Mouse (Mus musculus): ENCODE results near the gene Ccnl1.

Ccnl1 gene

GRCm38 (mm10) chr3:65959416-65960001, 1.5 kb upstream of the Ccnl1 start:
- no peak for DNase-seq (ENCODE audit: low read depth, low spot score)

GRCm38 (mm10) chr3:65958840-65959185, 764 bp upstream of the Ccnl1 start:
- no peak for DNase-seq (ENCODE audit: low read depth, low spot score)

- no peak for DNase-seq (ENCODE audit: low read depth, low spot score)
These were observed 563 bp downstream of the Ccnl1 start for GRCm38 (mm10) chr3:65957271-65958101.

GRCm38 (mm10) chr3:65954499-65955391, 3.3 kb downstream of the Ccnl1 start:
- no peak for DNase-seq (ENCODE audit: low read depth, low spot score)

DNA sequence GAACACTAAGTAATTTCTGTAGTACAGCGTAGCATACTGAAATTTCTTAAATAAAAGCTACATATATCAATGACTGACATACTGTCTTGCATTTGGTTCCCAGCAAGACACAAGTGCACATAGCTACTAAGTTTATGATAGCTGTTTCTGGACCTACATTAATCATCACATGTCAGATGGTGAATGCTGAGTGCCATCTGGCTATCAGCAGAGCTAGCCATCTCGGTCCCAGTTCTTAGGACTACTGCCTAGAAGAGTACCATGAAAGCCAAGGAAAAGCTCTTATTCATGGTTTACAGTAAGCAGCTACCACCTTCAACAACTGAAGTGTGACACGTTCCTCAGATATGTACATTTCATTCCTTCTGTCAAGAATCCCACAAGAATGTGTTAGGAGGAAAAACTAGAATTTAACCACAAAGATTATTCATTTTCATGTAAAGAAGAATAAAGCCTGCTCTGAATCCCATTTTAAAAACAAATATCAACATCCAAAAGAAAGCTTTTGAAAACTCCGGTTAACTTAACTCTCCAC, 7.2 kb downstream of the Ccnl1 start:
- DNase-seq (ENCODE audit: low read depth, low spot score) = no peak

DNA sequence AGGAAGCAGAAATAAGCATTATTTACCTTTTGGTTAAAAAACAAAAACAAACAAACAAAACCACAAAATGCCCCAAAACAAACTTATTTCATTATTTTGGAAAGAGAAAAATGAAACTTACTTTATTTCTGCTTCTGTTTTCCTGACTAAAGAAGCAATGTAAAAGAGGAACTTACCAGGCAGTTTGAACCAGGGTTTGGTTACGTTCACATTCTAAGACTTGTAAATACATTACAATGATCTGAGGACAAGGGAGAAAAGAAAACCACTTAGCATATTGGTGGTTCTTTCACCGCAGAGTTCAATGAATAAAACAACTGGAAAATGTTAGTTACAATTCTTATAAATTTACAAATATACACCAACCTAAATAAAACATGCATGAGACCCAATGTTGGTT, 7.7 kb downstream of the Ccnl1 start:
- no peak for DNase-seq (ENCODE audit: low read depth, low spot score)

GRCm38 (mm10) chr3:65945277-65945932, 12.6 kb downstream of the Ccnl1 start:
- no peak for DNase-seq (ENCODE audit: low read depth, low spot score)

DNA sequence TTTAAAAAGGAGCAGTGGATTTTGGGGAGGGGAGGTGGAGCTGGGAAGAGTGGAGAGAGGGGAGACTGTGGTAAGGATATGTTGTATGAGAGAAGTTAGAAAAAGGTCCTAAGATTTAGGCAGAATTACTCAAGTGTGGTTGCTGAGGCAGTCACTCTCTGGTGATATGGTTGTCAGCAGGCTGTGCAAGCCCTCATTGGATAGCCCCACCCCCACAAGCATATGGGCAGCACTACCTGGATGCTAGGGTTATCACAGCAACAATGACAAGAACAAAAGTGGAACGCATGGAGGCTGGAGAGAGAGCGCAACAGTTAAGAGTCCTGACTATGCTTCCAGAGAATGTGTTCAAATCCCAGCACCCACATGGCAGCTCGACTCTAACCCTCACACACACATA, 13.3 kb downstream of the Ccnl1 start:
- DNase-seq (ENCODE audit: low read depth, low spot score) = no peak

DNA sequence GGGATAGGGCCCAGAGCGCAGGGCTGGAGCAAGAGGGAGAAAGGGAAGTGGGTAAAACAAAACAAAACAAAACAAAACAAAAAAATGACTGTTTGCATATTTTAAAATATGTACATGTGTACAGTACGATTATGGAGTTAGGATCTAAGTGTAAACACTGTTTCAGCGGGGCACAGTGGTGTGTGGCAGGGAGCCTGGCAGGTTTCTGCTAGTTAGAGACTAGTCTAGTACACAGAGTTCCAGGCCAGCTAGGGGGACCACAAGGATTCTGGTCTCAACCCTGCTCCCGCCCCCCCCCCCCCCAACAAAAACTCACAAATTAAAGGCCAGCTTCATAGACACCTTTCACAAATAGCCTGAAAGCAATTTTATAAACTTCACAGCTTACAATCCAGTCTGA, 14.6 kb downstream of the Ccnl1 start:
- DNase-seq (ENCODE audit: low read depth, low spot score) = no peak

DNA sequence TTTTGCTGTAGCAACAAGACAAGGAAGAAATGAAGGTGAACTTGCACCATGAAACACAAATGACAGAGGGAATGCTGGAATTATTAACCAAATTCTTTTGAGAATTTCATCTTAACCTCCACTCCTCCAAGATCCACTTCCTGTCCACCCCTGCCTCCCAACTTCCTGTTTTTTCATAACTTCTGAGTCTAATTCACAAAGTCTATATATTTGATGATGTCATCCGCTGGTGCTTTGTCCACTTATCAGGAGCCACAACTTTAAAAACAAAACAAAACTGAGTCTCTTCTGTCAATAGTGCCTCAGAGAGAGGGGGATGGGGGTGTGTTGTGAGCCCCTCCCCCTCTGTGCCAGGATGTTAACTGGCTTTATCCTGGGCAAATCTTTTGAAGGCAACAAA, 17.0 kb downstream of the Ccnl1 start:
- DNase-seq (ENCODE audit: low read depth, low spot score) = no peak

- DNase-seq (ENCODE audit: low read depth, low spot score) = no peak
These were observed 19.8 kb downstream of the Ccnl1 start for GRCm38 (mm10) chr3:65938211-65938610.

DNA sequence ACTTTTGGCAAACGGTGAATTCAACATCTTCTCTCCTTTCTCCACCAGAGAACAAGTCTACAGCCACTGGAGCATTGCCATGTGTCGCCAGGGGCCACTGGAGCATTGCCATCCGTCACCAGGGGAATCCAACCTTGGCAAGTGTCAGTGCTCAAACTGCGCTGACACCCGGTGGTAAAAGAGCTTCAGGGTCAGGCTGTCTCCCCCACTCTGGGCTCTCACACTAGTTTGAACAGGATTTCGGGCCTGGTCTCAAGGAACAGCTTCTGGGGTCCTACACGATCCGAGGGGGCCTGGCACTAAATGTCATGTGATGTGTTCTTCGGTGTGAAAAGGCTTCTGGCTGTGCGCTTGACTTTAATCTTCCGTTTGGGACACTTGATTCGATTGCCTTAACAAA, 21.7 kb downstream of the Ccnl1 start:
- no peak for DNase-seq (ENCODE audit: low read depth, low spot score)

- DNase-seq (ENCODE audit: low read depth, low spot score) = no peak
These were observed 22.9 kb downstream of the Ccnl1 start for GRCm38 (mm10) chr3:65935153-65935552.

GRCm38 (mm10) chr3:65933726-65934125, 24.3 kb downstream of the Ccnl1 start:
- DNase-seq (ENCODE audit: low read depth, low spot score) = no peak

GRCm38 (mm10) chr3:65931542-65931941, 26.5 kb downstream of the Ccnl1 start:
- no peak for DNase-seq (ENCODE audit: low read depth, low spot score)

- no peak for DNase-seq (ENCODE audit: low read depth, low spot score)
These were observed 27.4 kb downstream of the Ccnl1 start for GRCm38 (mm10) chr3:65930636-65931035.

- peak; percentile 60 for DNase-seq (ENCODE audit: low read depth, low spot score)
These were observed 28.0 kb downstream of the Ccnl1 start for GRCm38 (mm10) chr3:65929821-65930633.

DNA sequence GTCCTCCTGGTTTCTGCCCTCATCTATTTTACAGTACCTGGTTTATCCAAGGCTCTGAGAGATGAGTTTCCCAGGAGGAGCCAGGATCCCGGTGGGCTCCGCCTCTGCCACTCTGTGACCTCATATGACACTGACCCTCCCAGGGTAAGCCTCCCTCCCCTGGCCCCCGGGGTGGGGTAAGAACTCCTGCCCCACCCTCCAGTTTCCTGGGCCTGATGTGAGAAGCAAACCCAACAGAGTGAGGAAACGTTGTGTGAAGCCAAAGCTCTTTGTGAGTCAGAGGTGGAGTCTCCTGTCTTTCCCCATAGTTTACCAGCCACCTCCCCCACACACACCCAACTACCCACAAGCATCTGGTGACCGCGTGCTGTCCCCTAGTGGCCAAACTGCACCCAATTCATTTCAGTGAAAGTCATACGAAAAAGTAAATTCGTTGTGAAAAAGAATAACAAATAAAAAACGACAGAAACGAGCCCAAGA, 28.7 kb downstream of the Ccnl1 start:
- DNase-seq (ENCODE audit: low read depth, low spot score) = no peak

GRCm38 (mm10) chr3:65928614-65929272, 29.3 kb downstream of the Ccnl1 start:
- DNase-seq (ENCODE audit: low read depth, low spot score) = no peak

GRCm38 (mm10) chr3:65927685-65928084, 30.4 kb downstream of the Ccnl1 start:
- no peak for DNase-seq (ENCODE audit: low read depth, low spot score)
